ENCODE assay signal across 8 mouse cellular contexts in the genomic region with DNA sequence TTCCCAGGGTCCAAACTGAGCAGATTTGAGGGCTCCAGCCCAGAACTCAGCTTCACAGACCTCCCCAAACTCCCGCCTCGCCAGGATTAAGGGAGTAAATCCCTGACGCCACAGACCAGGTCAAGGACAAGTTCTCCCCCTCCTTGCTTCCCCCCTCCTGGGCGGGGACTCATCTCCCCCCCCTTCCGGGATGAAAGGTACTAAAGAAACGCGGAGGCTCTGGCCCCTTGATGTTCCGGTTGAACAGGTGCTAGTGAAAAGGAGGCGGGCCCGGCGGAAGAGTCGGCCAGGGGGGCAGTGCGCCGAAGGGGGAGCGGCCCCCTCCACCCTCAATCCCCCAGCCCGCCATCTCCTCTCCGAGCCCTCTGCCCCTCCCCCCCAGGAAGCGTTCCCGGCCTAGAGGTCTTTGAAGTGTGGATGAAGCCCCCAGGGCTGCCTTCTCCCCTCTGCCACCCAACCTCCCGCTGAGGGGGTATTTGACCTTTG. TPM values are rescaled to one million over a fixed set of nuclear protein-coding genes. Genes with fewer than 3 reads are reported as not detected.
DNase-seq lines count a peak whose midpoint lies in the region; ATAC-seq and TF ChIP-seq lines count a peak whose summit lies in the region.

No protein-coding gene starts in this region.

- WGBS in liver, adult 2 months, result 5% methylated on average over 20 of the region's 20 CpGs
- WGBS in embryonic facial prominence, embryonic 10.5 days, result under 1% methylated on average over 20 of the region's 20 CpGs
- WGBS in large intestine, adult 2 months, result under 1% methylated on average over 20 of the region's 20 CpGs
- under 1% methylated on average over 18 of the region's 20 CpGs for WGBS in midbrain, embryonic 14.5 days

- H3K9ac ChIP-seq in liver, adult 2 months (ENCODE audit: low read depth, low read length), result peak overlapping the region; percentile 30; the same call in 1 of the 2 replicates
- H3K9ac ChIP-seq in midbrain, embryonic 14.5 days (replicated peaks; ENCODE audit: low read length), result no peak overlapping the region

- DNase-seq in liver, adult 2 months (ENCODE audit: extremely low read depth, low read depth, low spot score), result no peak
- no peak for DNase-seq in liver
- DNase-seq in embryonic facial prominence, embryonic 10.5 days (ENCODE audit: low spot score), result peak; percentile 81
- peak; percentile 66 to 71 for DNase-seq in heart, postnatal 10 days
- DNase-seq in large intestine, adult 2 months (ENCODE audit: low read depth, low spot score), result peak; percentile 46
- DNase-seq in midbrain, embryonic 14.5 days, result no peak
- DNase-seq in thymus, postnatal 14 days, result peak; percentile 84
- DNase-seq in right cerebral cortex, postnatal 4 days, result no peak

- peaks cover 14% of the 10 kb centered on the region for H3K4me1 ChIP-seq in liver, adult 2 months (ENCODE audit: control insufficient read depth, insufficient read depth, low read length)
- H3K4me1 ChIP-seq in embryonic facial prominence, embryonic 10.5 days, result peaks cover 70% of the 10 kb centered on the region
- peaks cover 36% of the 10 kb centered on the region for H3K4me1 ChIP-seq in midbrain, embryonic 14.5 days (ENCODE audit: control insufficient read depth, insufficient read depth, low read length)

- no peak for TF ChIP-seq POLR2A in liver, adult 2 months (IDR thresholded peaks at IDR 0.05; ENCODE audit: extremely low read depth, insufficient read depth, low read length)

- peak overlapping the region; percentile 79 for H3K4me2 ChIP-seq in midbrain, embryonic 14.5 days (ENCODE audit: low read length)

- ATAC-seq in midbrain, embryonic 14.5 days (ENCODE audit: low FRiP score, low TSS enrichment), result no peak

- H3K9me3 ChIP-seq in embryonic facial prominence, embryonic 10.5 days, result no peaks in the 10 kb centered on the region
- H3K9me3 ChIP-seq in midbrain, embryonic 14.5 days (ENCODE audit: control insufficient read depth, low read length), result no peaks in the 10 kb centered on the region

- TF ChIP-seq CTCF in liver, adult 2 months (IDR thresholded peaks at IDR 0.05; ENCODE audit: low read depth, low read length), result no peak

- H3K4me3 ChIP-seq in liver, adult 2 months (ENCODE audit: insufficient read depth, low read depth, low read length), result peak overlapping the region; percentile 46
- peak overlapping the region; percentile 92 for H3K4me3 ChIP-seq in embryonic facial prominence, embryonic 10.5 days
- H3K4me3 ChIP-seq in midbrain, embryonic 14.5 days (replicated peaks; ENCODE audit: low read depth, low read length), result peak overlapping the region; percentile 87

- no peaks in the 10 kb centered on the region for H3K27me3 ChIP-seq in liver, adult 2 months (ENCODE audit: control insufficient read depth, insufficient read depth, low read length)
- peaks cover 34% of the 10 kb centered on the region for H3K27me3 ChIP-seq in embryonic facial prominence, embryonic 10.5 days (replicated peaks; ENCODE audit: low read depth, poor library complexity, severe bottlenecking)
- H3K27me3 ChIP-seq in midbrain, embryonic 14.5 days (ENCODE audit: control insufficient read depth, insufficient read depth, low read length), result peaks cover 18% of the 10 kb centered on the region

- H3K79me2 ChIP-seq in liver, adult 2 months (ENCODE audit: control insufficient read depth, insufficient read depth, low read length), result no peaks in the 10 kb centered on the region

- H3K27ac ChIP-seq in liver, adult 2 months (replicated peaks; ENCODE audit: insufficient read depth, low read depth, low read length), result no peak overlapping the region; the same call in 1 of the 2 replicates
- H3K27ac ChIP-seq in embryonic facial prominence, embryonic 10.5 days (replicated peaks), result peak overlapping the region; percentile 97
- H3K27ac ChIP-seq in midbrain, embryonic 14.5 days (replicated peaks; ENCODE audit: low read depth, low read length), result no peak overlapping the region

- intact Hi-C loops in heart, postnatal 10 days (cut with DNase I), result loop anchor here (5.0 kb wide), 1 partner anchor 36 kb away; no protein-coding TSS in a partner anchor

- no peaks in the 10 kb centered on the region for H3K36me3 ChIP-seq in liver, adult 2 months (ENCODE audit: control insufficient read depth, insufficient read depth, low read length)
- peaks cover 17% of the 10 kb centered on the region for H3K36me3 ChIP-seq in embryonic facial prominence, embryonic 10.5 days (replicated peaks)
- H3K36me3 ChIP-seq in midbrain, embryonic 14.5 days (ENCODE audit: control insufficient read depth, insufficient read depth, low read length), result no peaks in the 10 kb centered on the region

RNA-seq across cellular contexts. Expression of gene Mllt6, which starts 1.5 kb away (rescaled TPM):
- total RNA-seq in liver, adult 2 months (2014; rRNA removed), result 3.8 and 6.0 TPM in 2 replicates
- 8.9 and 11.2 TPM in 2 replicates for polyA plus RNA-seq in liver, adult 2 months (2012; rRNA removed)
- polyA plus RNA-seq in embryonic facial prominence, embryonic 10.5 days (2016; fragmentation: Nextera tagmentation; extraction: Ambion mirVana), result 2.1 and 2.2 TPM in 2 replicates
- 10 to 100 TPM; 55.8 to 61.7 TPM for total RNA-seq in heart, postnatal 10 days (2021)
- polyA plus RNA-seq in large intestine, adult 2 months (2012; rRNA removed), result 15.8 and 23.9 TPM in 2 replicates
- 6.2 and 9.0 TPM in 2 replicates for polyA plus RNA-seq in midbrain, embryonic 14.5 days (2014; fragmentation: Nextera tagmentation; extraction: Ambion mirVana)

RNA-seq across cellular contexts. Expression of gene Cisd3, which starts 23.9 kb away (rescaled TPM):
- 35.7 and 41.0 TPM in 2 replicates for total RNA-seq in liver, adult 2 months (2014; rRNA removed)
- polyA plus RNA-seq in liver, adult 2 months (2012; rRNA removed), result 73.6 and 94.5 TPM in 2 replicates
- polyA plus RNA-seq in embryonic facial prominence, embryonic 10.5 days (2016; fragmentation: Nextera tagmentation; extraction: Ambion mirVana), result 18.2 and 20.0 TPM in 2 replicates
- 100 to 1,000 TPM; 120 TPM for total RNA-seq in heart, postnatal 10 days (2021)
- 318 and 359 TPM in 2 replicates for polyA plus RNA-seq in large intestine, adult 2 months (2012; rRNA removed)
- polyA plus RNA-seq in midbrain, embryonic 14.5 days (2014; fragmentation: Nextera tagmentation; extraction: Ambion mirVana), result 17.4 and 21.8 TPM in 2 replicates

RNA-seq across cellular contexts. Expression of gene Epop, which starts 32.2 kb away (rescaled TPM):
- total RNA-seq in liver, adult 2 months (2014; rRNA removed), result 0.37 and 0.67 TPM in 2 replicates
- polyA plus RNA-seq in liver, adult 2 months (2012; rRNA removed), result 2.5 and 3.5 TPM in 2 replicates
- 13.0 and 14.4 TPM in 2 replicates for polyA plus RNA-seq in embryonic facial prominence, embryonic 10.5 days (2016; fragmentation: Nextera tagmentation; extraction: Ambion mirVana)
- total RNA-seq in heart, postnatal 10 days (2021), result 1 to 10 TPM in 1 of 2 experiments, under 1 TPM in 1; 0.57 to 1.0 TPM
- 1.2 and 1.5 TPM in 2 replicates for polyA plus RNA-seq in large intestine, adult 2 months (2012; rRNA removed)
- 1.9 and 2.8 TPM in 2 replicates for polyA plus RNA-seq in midbrain, embryonic 14.5 days (2014; fragmentation: Nextera tagmentation; extraction: Ambion mirVana)

RNA-seq across cellular contexts. Expression of gene Pcgf2, which starts 38.6 kb away (rescaled TPM):
- total RNA-seq in liver, adult 2 months (2014; rRNA removed), result 0.34 and 0.37 TPM in 2 replicates
- polyA plus RNA-seq in liver, adult 2 months (2012; rRNA removed), result 5.6 and 12.0 TPM in 2 replicates
- 23.2 and 24.1 TPM in 2 replicates for polyA plus RNA-seq in embryonic facial prominence, embryonic 10.5 days (2016; fragmentation: Nextera tagmentation; extraction: Ambion mirVana)
- total RNA-seq in heart, postnatal 10 days (2021), result 10 to 100 TPM; 21.4 to 21.7 TPM
- polyA plus RNA-seq in large intestine, adult 2 months (2012; rRNA removed), result 26.2 and 38.3 TPM in 2 replicates
- polyA plus RNA-seq in midbrain, embryonic 14.5 days (2014; fragmentation: Nextera tagmentation; extraction: Ambion mirVana), result 25.5 and 31.2 TPM in 2 replicates

RNA-seq across cellular contexts. Expression of gene Psmb3, which starts 41.5 kb away (rescaled TPM):
- total RNA-seq in liver, adult 2 months (2014; rRNA removed), result 281 and 313 TPM in 2 replicates
- 299 and 334 TPM in 2 replicates for polyA plus RNA-seq in liver, adult 2 months (2012; rRNA removed)
- 634 and 654 TPM in 2 replicates for polyA plus RNA-seq in embryonic facial prominence, embryonic 10.5 days (2016; fragmentation: Nextera tagmentation; extraction: Ambion mirVana)
- 100 to 1,000 TPM; 184 to 186 TPM for total RNA-seq in heart, postnatal 10 days (2021)
- polyA plus RNA-seq in large intestine, adult 2 months (2012; rRNA removed), result 509 and 538 TPM in 2 replicates
- 456 and 503 TPM in 2 replicates for polyA plus RNA-seq in midbrain, embryonic 14.5 days (2014; fragmentation: Nextera tagmentation; extraction: Ambion mirVana)

Comparison
In these comparisons a context has a peak if more than half of its experiments do, and no peak if none do; other contexts are left out.
1. DNase-seq: peak in embryonic facial prominence, embryonic 10.5 days (single experiment), heart, postnatal 10 days (2 of 2), large intestine, adult 2 months (single experiment) and thymus, postnatal 14 days (single experiment); none in liver, adult 2 months (single experiment), liver (single experiment), midbrain, embryonic 14.5 days (single experiment) and right cerebral cortex, postnatal 4 days (single experiment).
2. Peak in every context shown above with its lines, with median percentiles within 50 percentile points of each other: H3K4me3 ChIP-seq.